Mouse (Mus musculus) adrenal gland, adult (tissue): ENCODE measurements at regions not wholly inside any gene's neighbourhood (a gene's known extent, or its start where the extent isn't known, plus 50 kb on each side); places are given as distances from the start of the nearest gene placed in this dataset.
"Not testable (repeated sequence)": the region's sequence is repeated elsewhere in the genome, so short reads cannot be mapped to it uniquely, and the experiment has no call there.

ENCODE experiments used
- DNase-seq, 2 experiments: peaks; one replicate each; pipeline ENCODE4 v3.0.0; 2022 to 2023; ENCODE audit warnings: low spot score in 1 of 2; ENCODE audit not compliant: inconsistent age in 2 of 2

- no peak for DNase-seq
Measured at GRCm38 (mm10) chr14:45805950-45806349, 148.0 kb upstream of the Ddhd1 start.

GRCm38 (mm10) chr14:45806726-45807280 lies 148.9 kb upstream of the Ddhd1 start:
- peak; percentile 75 to 89 for DNase-seq

- DNase-seq = no peak
Measured at GRCm38 (mm10) chr14:45807767-45808166, 149.8 kb upstream of the Ddhd1 start.

GRCm38 (mm10) chr14:45809491-45809890 lies 151.5 kb upstream of the Ddhd1 start:
- no peak for DNase-seq

GRCm38 (mm10) chr14:45810101-45810500 lies 152.2 kb upstream of the Ddhd1 start:
- no peak for DNase-seq

- DNase-seq = no peak
Measured at GRCm38 (mm10) chr14:45810630-45811029, 152.7 kb upstream of the Ddhd1 start.

- no peak for DNase-seq
Measured at GRCm38 (mm10) chr14:45815598-45815997, 157.7 kb upstream of the Ddhd1 start.

GRCm38 (mm10) chr14:45816611-45817010 lies 158.7 kb upstream of the Ddhd1 start:
- DNase-seq = not testable (repeated sequence)

- peak; percentile 16 to 61 for DNase-seq
Measured at GRCm38 (mm10) chr14:45817756-45818155, 159.8 kb upstream of the Ddhd1 start.

- DNase-seq = peak in 1 of 2 experiments; percentile 37
Measured at GRCm38 (mm10) chr14:45824601-45825000, 166.7 kb upstream of the Ddhd1 start.

- no peak for DNase-seq
Measured at GRCm38 (mm10) chr14:45826023-45826422, 168.1 kb upstream of the Ddhd1 start.

GRCm38 (mm10) chr14:45827096-45827495 lies 169.2 kb upstream of the Ddhd1 start:
- DNase-seq = no peak

- no peak for DNase-seq
Measured at GRCm38 (mm10) chr14:45830457-45830856, 172.5 kb upstream of the Ddhd1 start.

GRCm38 (mm10) chr14:45837039-45837438 lies 179.1 kb upstream of the Ddhd1 start:
- no peak for DNase-seq

- DNase-seq = no peak
Measured at GRCm38 (mm10) chr14:45843829-45844228, 185.9 kb upstream of the Ddhd1 start.

- DNase-seq = peak; percentile 19 to 37
Measured at GRCm38 (mm10) chr14:45850588-45850987, 192.6 kb upstream of the Ddhd1 start.

GRCm38 (mm10) chr14:45878428-45878827 lies 220.5 kb upstream of the Ddhd1 start:
- DNase-seq = peak; percentile 24 to 74

- DNase-seq = no peak
Measured at GRCm38 (mm10) chr14:45920783-45921182, 262.8 kb upstream of the Ddhd1 start.

GRCm38 (mm10) chr14:45943581-45943980 lies 285.6 kb upstream of the Ddhd1 start:
- DNase-seq = no peak

- DNase-seq = no peak
Measured at GRCm38 (mm10) chr14:45944101-45944500, 286.2 kb upstream of the Ddhd1 start.

GRCm38 (mm10) chr14:45944506-45944905 lies 286.6 kb upstream of the Ddhd1 start:
- DNase-seq = no peak

GRCm38 (mm10) chr14:45956624-45957023 lies 298.7 kb upstream of the Ddhd1 start:
- no peak for DNase-seq

GRCm38 (mm10) chr14:45962474-45962873 lies 304.5 kb upstream of the Ddhd1 start:
- no peak for DNase-seq
